Mouse (Mus musculus): ENCODE data around the gene Tmtc1.

Tmtc1 gene

GRCm38 (mm10) chr6:148315571-148316080 lies 128.6 kb downstream of the Tmtc1 start:
- no peak for DNase-seq (ENCODE audit: low read depth in 2 of 2, low spot score in 2 of 2)

- DNase-seq (ENCODE audit: low read depth in 2 of 2, low spot score in 2 of 2), result no peak
Observed at GRCm38 (mm10) chr6:148315106-148315505, 129.1 kb downstream of the Tmtc1 start.

DNA sequence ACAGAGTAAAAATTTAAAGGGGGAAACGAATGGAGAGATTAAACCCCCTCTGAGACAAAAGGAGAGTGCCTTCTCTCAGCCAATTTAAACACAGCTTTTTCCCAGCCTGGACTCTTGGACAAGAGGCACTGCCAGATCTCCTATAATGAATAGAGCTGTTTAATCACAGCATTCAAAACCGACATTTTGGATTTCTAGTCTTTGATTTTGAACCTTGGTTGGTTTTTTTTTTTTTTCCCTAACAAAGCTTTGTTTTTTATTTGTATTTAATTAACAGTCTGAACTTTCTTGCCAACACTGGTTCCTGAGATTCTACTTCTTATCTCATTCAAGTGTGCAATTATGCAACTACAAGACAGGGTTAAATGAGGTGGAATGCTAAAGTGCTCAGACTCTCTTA lies 133.2 kb downstream of the Tmtc1 start:
- DNase-seq (ENCODE audit: low read depth in 2 of 2, low spot score in 2 of 2), result no peak

GRCm38 (mm10) chr6:148305821-148306220 lies 138.4 kb downstream of the Tmtc1 start:
- DNase-seq (ENCODE audit: low read depth in 2 of 2, low spot score in 2 of 2), result no peak

- DNase-seq (ENCODE audit: low read depth in 2 of 2, low spot score in 2 of 2), result no peak
Observed at GRCm38 (mm10) chr6:148305191-148305590, 139.0 kb downstream of the Tmtc1 start.

DNA sequence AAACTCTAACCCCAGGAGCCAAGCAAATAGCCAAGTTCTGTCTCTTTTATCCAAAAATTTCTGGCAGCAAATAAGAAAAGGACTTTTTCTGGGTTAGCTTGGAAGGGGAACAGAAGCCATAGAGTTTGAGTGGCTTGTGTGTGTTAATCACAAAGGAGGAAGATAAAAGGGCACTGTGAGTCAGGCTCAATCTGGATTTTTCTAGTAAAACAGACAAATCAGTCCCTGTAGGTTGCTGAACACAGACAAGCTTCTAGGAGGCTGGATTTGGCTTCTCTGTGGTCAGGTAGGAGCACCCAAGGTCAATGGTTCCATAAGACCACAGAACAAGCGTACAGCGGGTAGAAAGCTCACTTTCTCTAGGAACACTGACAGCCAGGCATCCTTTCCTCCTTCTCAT lies 141.9 kb downstream of the Tmtc1 start:
- no peak for DNase-seq (ENCODE audit: low read depth in 2 of 2, low spot score in 2 of 2)

DNA sequence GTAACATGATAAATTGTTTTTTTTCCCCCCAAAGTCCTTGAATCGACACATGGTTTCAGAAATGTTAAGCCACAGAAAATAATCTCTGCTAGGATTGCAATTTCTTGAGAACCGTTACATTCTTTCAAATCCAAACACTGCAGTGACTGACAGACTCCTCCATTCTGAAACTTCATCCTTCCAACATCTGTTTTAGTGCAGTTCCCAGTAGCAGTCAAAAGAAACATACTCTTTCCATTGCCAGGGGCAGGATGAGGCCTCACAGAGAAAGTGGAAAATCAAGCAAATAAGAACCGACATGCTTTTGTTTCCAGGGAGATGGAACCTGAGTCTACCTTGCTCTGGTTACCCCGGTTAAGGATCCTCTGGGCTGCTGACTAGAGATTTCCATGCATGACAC lies 147.1 kb downstream of the Tmtc1 start:
- DNase-seq (ENCODE audit: low read depth in 2 of 2, low spot score in 2 of 2), result no peak

DNA sequence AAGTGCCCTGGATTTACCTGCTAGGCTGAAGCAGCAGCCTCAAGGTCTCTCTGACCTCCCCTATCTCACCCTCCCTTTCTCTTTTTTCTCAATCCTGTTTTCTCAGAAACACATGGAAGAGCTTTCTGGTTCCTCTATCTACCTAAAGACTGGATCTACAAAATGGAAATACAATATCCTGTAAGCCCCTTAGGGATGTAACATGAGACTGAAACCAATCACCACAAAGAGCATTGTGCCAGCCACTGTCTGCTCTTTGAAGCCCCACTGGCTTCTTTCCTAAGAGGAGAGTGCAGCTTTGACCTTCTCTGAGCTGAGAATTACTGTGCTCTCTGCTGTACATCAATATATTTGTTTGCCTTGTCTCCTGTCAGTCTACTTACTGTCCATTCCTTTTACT lies 147.8 kb downstream of the Tmtc1 start:
- no peak for DNase-seq (ENCODE audit: low read depth in 2 of 2, low spot score in 2 of 2)

GRCm38 (mm10) chr6:148294506-148294905 lies 149.7 kb downstream of the Tmtc1 start:
- no peak for DNase-seq (ENCODE audit: low read depth in 2 of 2, low spot score in 2 of 2)

- DNase-seq (ENCODE audit: low read depth in 2 of 2, low spot score in 2 of 2), result no peak
Observed at GRCm38 (mm10) chr6:148290865-148291264, 153.3 kb downstream of the Tmtc1 start.

- DNase-seq (ENCODE audit: low read depth in 2 of 2, low spot score in 2 of 2), result no peak
Observed at GRCm38 (mm10) chr6:148283224-148283881, 160.8 kb downstream of the Tmtc1 start.

DNA sequence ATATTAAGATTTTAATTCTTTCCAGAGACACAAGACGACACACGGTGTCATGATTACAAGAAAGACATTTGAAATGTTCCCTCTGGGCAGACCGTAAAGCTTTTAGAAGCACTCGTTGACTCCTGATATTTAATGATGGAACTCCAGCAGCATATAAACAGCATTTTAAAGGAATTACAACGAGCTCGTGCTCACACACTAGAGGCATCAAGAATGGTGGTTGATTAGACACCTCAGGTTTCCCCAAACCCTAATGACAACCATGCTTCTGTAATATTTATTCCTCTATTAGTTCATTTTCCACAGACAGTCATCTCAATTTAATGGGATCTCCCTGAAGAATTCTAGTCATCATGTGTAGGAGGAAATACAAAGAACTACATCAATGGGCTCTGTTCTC lies 164.9 kb downstream of the Tmtc1 start:
- DNase-seq (ENCODE audit: low read depth in 2 of 2, low spot score in 2 of 2), result no peak

- DNase-seq (ENCODE audit: low read depth in 2 of 2, low spot score in 2 of 2), result no peak
Observed at GRCm38 (mm10) chr6:148276418-148276817, 167.8 kb downstream of the Tmtc1 start.

- DNase-seq (ENCODE audit: low read depth in 2 of 2, low spot score in 2 of 2), result no peak
Observed at GRCm38 (mm10) chr6:148275046-148275445, 169.1 kb downstream of the Tmtc1 start.

GRCm38 (mm10) chr6:148260729-148261101 lies 183.5 kb downstream of the Tmtc1 start:
- no peak for DNase-seq (ENCODE audit: low read depth in 2 of 2, low spot score in 2 of 2)

- no peak for DNase-seq (ENCODE audit: low read depth in 2 of 2, low spot score in 2 of 2)
Observed at GRCm38 (mm10) chr6:148259979-148260728, 184.0 kb downstream of the Tmtc1 start.

DNA sequence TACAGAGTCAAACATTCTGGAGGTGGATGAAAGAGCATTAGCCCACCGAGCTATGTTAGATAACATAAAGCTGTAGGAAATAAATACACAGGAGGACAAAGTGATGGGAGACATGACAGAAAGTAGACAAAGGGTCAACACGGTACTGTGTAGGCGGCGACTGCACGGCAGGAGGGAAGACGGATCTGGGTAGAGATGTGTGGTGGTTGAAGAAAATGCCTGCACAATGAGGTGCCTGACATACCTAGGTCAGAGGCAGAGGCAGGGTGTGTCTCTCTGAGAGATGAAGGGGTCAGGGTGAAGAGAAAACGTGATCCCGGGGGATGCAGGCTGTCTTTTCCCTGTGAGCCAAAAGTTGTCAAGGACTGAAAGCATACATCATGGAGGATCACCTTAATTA lies 185.1 kb downstream of the Tmtc1 start:
- DNase-seq (ENCODE audit: low read depth in 2 of 2, low spot score in 2 of 2), result no peak

- no peak for DNase-seq (ENCODE audit: low read depth in 2 of 2, low spot score in 2 of 2)
Observed at GRCm38 (mm10) chr6:148257805-148258204, 186.4 kb downstream of the Tmtc1 start.

DNA sequence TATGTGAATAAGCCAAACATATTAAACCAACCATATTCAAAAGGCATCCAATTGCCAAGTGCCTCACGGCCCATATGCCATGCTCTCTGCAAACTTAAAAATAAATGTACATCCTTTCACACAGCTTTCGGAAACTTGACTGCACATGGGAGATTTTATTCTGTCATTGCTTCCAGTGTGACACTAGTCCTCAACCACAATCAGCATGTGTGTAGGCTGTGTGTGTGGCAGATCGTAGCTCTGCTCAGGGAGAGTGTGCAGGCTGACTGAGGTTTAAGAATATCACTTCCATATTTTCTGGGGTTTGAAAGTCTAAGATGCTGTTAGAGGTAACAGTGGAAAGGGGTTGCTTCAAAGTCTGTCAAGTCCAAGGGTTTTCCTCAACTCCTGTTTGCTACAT lies 188.1 kb downstream of the Tmtc1 start:
- no peak for DNase-seq (ENCODE audit: low read depth in 2 of 2, low spot score in 2 of 2)

DNA sequence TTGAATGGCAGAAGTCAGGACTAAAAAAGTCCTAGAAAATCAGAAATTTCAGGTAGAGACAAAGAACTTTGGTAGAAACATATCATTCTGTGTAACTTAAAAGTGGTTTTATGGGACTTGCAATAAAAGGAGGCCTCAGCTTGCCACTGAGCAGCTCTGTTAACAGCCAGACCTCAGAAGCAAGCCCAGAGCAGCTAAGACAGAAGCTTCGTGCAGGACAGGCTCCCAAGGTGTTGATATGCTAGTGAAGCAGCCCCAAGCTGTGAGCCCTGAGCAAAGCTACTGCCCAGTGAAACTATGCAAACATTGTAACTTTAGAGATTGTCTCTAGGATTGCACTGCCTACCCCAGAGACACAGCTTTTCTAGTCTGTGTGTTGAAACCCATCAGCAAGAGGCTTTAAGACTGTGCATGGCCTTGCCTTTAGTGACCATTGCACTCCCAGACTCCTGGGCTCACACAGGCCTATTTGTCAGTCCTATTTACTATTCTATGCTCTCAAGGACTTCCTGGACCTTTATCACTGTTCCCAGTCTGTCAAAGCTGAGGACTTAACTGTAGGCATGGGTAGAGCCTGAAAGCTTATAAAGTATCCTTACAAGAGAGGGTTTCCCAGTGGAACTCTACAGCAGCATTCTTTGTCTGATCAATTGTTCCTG lies 188.7 kb downstream of the Tmtc1 start:
- no peak for DNase-seq (ENCODE audit: low read depth in 2 of 2, low spot score in 2 of 2)

DNA sequence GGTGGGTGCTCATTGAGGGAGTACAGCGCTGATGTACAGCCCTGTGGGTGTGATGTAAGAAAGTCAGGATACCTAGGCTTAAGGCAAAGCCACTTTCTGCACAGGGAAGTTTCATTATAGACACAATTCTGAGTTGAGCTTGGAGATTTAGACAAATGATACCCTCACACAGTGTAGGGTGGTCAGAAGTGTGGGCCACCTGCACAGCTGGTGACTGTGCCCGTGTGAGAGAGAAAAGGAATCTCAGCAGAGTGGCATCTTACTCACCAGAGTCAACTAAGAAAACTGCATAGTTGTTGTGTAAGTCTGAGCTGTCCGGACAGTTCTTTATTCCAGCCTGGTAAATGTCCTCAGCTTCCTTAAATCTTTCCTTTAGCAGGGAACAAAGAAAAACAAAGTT lies 195.0 kb downstream of the Tmtc1 start:
- DNase-seq (ENCODE audit: low read depth in 2 of 2, low spot score in 2 of 2), result no peak

- DNase-seq (ENCODE audit: low read depth in 2 of 2, low spot score in 2 of 2), result no peak
Observed at GRCm38 (mm10) chr6:148248625-148249024, 195.6 kb downstream of the Tmtc1 start.
